In the genomic region with DNA sequence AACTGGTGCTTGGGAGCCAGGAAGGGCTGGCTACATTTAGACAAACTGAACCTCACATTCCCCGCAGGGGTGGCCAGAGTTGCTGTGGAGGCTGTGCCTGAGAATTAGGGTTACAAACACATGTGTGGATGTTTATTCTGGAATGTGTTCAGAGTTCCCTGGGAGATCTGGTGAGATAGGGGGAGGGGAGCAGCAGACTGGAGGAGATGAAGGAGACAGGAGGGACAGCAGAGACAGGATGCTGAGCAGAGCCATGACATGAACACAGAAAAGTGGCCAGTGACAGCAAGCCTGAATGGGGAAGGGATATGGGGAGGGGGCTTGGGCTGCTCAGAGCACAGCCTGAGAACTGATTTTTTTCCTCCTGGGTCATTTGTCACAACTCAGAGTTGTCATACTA, we compare ENCODE assay signal across 23 mouse cellular contexts. TPM values are rescaled to one million over a fixed set of nuclear protein-coding genes. Genes with fewer than 3 reads are reported as not detected.
DNase-seq lines count a peak whose midpoint lies in the region; ATAC-seq and TF ChIP-seq lines count a peak whose summit lies in the region.
"Had no signal": no experiment of that assay in that cellular context is flagged by ENCODE, and none has a peak within 500 bp of the region (broad histone marks: within the 10 kb centered on the region; RNA-seq: fewer than 3 reads in every experiment).

No protein-coding gene starts in this region.

- no peak overlapping the region for H3K9ac ChIP-seq in intestine, embryonic 16.5 days (ENCODE audit: low read depth, low read length)
- H3K9ac ChIP-seq: heart, embryonic 15.5 days; liver, embryonic 13.5 days; midbrain, embryonic 15.5 days had no signal

- peaks cover 3% of the 10 kb centered on the region; the same call in 1 of the 2 replicates for H3K4me1 ChIP-seq in intestine, embryonic 16.5 days (ENCODE audit: control insufficient read depth, insufficient read depth, low read length)
- no peaks in the 10 kb centered on the region for H3K4me1 ChIP-seq in thymus, adult 2 months (replicated peaks; ENCODE audit: control insufficient read depth, insufficient read depth, low read length)
- H3K4me1 ChIP-seq: liver, embryonic 13.5 days; midbrain, embryonic 15.5 days had no signal

- ATAC-seq in intestine, embryonic 16.5 days: peak; percentile 55; the same call in 1 of the 2 replicates
- ATAC-seq: CD4-positive, CD25-positive, alpha-beta regulatory T cell, adult 4 months; forebrain, embryonic 14.5 days; lung, postnatal 0 days; midbrain, embryonic 15.5 days had no signal

- no peaks in the 10 kb centered on the region for H3K27me3 ChIP-seq in intestine, embryonic 16.5 days (replicated peaks; ENCODE audit: control insufficient read depth, insufficient read depth, low read length)
- H3K27me3 ChIP-seq in thymus, adult 2 months (ENCODE audit: control insufficient read depth, insufficient read depth, low read length): no peaks in the 10 kb centered on the region
- H3K27me3 ChIP-seq: heart, embryonic 15.5 days; liver, embryonic 13.5 days; midbrain, embryonic 15.5 days had no signal

- TF ChIP-seq POLR2A in thymus, adult 2 months (IDR thresholded peaks at IDR 0.05; ENCODE audit: control insufficient read depth, extremely low read depth, insufficient read depth, low read length, poor library complexity): no peak

- WGBS in intestine, embryonic 16.5 days: 32% methylated on average over 1 of the region's 1 CpGs
- WGBS in thymus, adult 2 months: 90% methylated on average over 1 of the region's 1 CpGs

- no peaks in the 10 kb centered on the region for H3K36me3 ChIP-seq in intestine, embryonic 16.5 days (ENCODE audit: control insufficient read depth, insufficient read depth, low read length)
- no peaks in the 10 kb centered on the region for H3K36me3 ChIP-seq in thymus, adult 2 months (ENCODE audit: control insufficient read depth, insufficient read depth, low read length)
- H3K36me3 ChIP-seq: G1E; heart, embryonic 15.5 days; liver, embryonic 13.5 days; midbrain, embryonic 15.5 days had no signal

- no peak overlapping the region for H3K4me3 ChIP-seq in intestine, embryonic 16.5 days (ENCODE audit: low read length)
- no peak overlapping the region for H3K4me3 ChIP-seq in thymus, adult 2 months (ENCODE audit: control insufficient read depth, insufficient read depth, low read length)
- H3K4me3 ChIP-seq: heart, embryonic 15.5 days; liver, embryonic 13.5 days; megakaryocyte, embryonic 14.5 days; midbrain, embryonic 15.5 days had no signal

- no peak for TF ChIP-seq CTCF in thymus, adult 2 months (IDR thresholded peaks at IDR 0.05; ENCODE audit: borderline replicate concordance, control insufficient read depth, extremely low read depth, insufficient read depth, low read length, poor library complexity)

- no peak overlapping the region for H3K4me2 ChIP-seq in intestine, embryonic 16.5 days (ENCODE audit: low read depth, low read length)
- H3K4me2 ChIP-seq: heart, embryonic 15.5 days; liver, embryonic 13.5 days; midbrain, embryonic 15.5 days had no signal

- DNase-seq in embryo, embryonic 11 days: peak; percentile 11
- no peak for DNase-seq in embryo, embryonic 10 days (ENCODE audit: low spot score)
- peak; percentile 12 for DNase-seq in kidney, adult 11 months
- no peak for DNase-seq in kidney, adult 18-20 months
- DNase-seq in kidney, postnatal 10 days: peak; percentile 33
- DNase-seq in gastrocnemius, postnatal 25 days: no peak
- DNase-seq in thymus, adult 2 months: no peak
- DNase-seq: cerebellum, adult 9-10 months; liver, embryonic 13.5 days; right cerebral cortex, postnatal 4 days; thymus, adult 18-20 months had no signal

- no peak overlapping the region for H3K27ac ChIP-seq in intestine, embryonic 16.5 days (ENCODE audit: low read length)
- no peak overlapping the region for H3K27ac ChIP-seq in thymus, adult 2 months (ENCODE audit: control insufficient read depth, insufficient read depth, low read length)
- H3K27ac ChIP-seq: heart, embryonic 15.5 days; liver, embryonic 13.5 days; midbrain, embryonic 15.5 days had no signal

- H3K9me3 ChIP-seq in intestine, embryonic 16.5 days (ENCODE audit: control insufficient read depth, low read length): no peaks in the 10 kb centered on the region
- H3K9me3 ChIP-seq: heart, embryonic 15.5 days; liver, embryonic 13.5 days; megakaryocyte, embryonic 14.5 days; midbrain, embryonic 15.5 days had no signal

RNA-seq across cellular contexts. Expression of gene Fam170b, which starts 14.5 kb away (rescaled TPM):
- 0.10 TPM in 2 replicates for polyA plus RNA-seq in intestine, embryonic 16.5 days (2015; fragmentation: Nextera tagmentation; extraction: Ambion mirVana)
- total RNA-seq in gastrocnemius, postnatal 25 days (2021): not detected
- not detected in 2 replicates for polyA plus RNA-seq in thymus, adult 2 months (2012; rRNA removed)
- total RNA-seq: adrenal gland, postnatal 4 days; hematopoietic stem cell, adult 5-6 weeks; left cerebral cortex, postnatal 36 days had no signal
- polyA plus RNA-seq: CD4-positive, CD25-positive, alpha-beta regulatory T cell, adult 4 months; cortical plate, adult 2 months; forebrain, embryonic 14.5 days; G1E; liver, embryonic 13.5 days; midbrain, embryonic 15.5 days had no signal

RNA-seq across cellular contexts. Expression of gene Tmem273, which starts 33.5 kb away (rescaled TPM):
- polyA plus RNA-seq in intestine, embryonic 16.5 days (2015; fragmentation: Nextera tagmentation; extraction: Ambion mirVana): 2.2 and 2.5 TPM in 2 replicates
- not detected for total RNA-seq in gastrocnemius, postnatal 25 days (2021)
- 1.4 and 1.6 TPM in 2 replicates for polyA plus RNA-seq in thymus, adult 2 months (2012; rRNA removed)
- total RNA-seq: G1E had no signal
- polyA plus RNA-seq: G1E had no signal

RNA-seq across cellular contexts. Expression of gene Vstm4, which starts 37.3 kb away (rescaled TPM):
- polyA plus RNA-seq in intestine, embryonic 16.5 days (2015; fragmentation: Nextera tagmentation; extraction: Ambion mirVana): 26.6 and 28.3 TPM in 2 replicates
- 1 to 10 TPM; 2.5 to 3.0 TPM for total RNA-seq in gastrocnemius, postnatal 25 days (2021)
- polyA plus RNA-seq in thymus, adult 2 months (2012; rRNA removed): 1.2 and 1.8 TPM in 2 replicates
- polyA plus RNA-seq: CD4-positive, CD25-positive, alpha-beta regulatory T cell, adult 4 months; G1E had no signal

Comparison
In these comparisons a context has a peak if more than half of its experiments do, and no peak if none do; other contexts are left out.
1. DNase-seq: peak in embryo, embryonic 11 days (single experiment), kidney, adult 11 months (single experiment) and kidney, postnatal 10 days (single experiment); none in embryo, embryonic 10 days (single experiment), kidney, adult 18-20 months (single experiment), gastrocnemius, postnatal 25 days (single experiment) and thymus, adult 2 months (single experiment).